Mouse (Mus musculus): ENCODE results near the gene Map2k1. TPM values are rescaled to one million over a fixed set of nuclear protein-coding genes. Genes with fewer than 3 reads are reported as not detected.
"Not testable (repeated sequence)": the region's sequence is repeated elsewhere in the genome, so short reads cannot be mapped to it uniquely, and the experiment has no call there.

The Map2k1 gene
- polyA plus RNA-seq, 1 experiment from 2014 or later: 80.6 TPM

DNA sequence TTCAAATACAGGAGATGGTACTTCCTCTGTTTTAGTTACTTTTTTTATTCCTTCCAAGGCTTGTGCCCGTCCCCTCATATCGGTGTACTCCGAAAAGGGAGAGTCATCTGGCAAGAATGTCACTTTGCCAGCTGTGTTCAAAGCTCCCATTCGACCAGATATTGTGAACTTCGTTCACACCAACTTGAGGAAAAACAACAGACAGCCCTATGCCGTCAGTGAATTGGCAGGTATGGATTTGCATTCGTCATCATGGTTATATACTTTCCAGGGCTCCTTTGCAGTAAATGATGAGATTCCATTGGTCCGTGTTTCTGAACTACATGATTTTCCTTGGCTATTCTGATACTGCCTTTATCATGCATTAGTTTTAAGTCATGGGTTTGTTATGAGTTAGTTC, 78.7 kb downstream of the Map2k1 start:
- WGBS: 54% methylated on average over 8 of the region's 8 CpGs
- Histone ChIP-seq H3K27me3 (no peaks in the 10 kb centered on the region), H3K4me3 (peak overlapping the region; percentile 93), H3K9me3 (no peaks in the 10 kb centered on the region), H3K4me1 (peaks cover 30% of the 10 kb centered on the region), H3K36me3 (peaks cover 45% of the 10 kb centered on the region), H3K9ac (0 out of 2 replicates have a peak overlapping the region, but pooled peaks have one; percentile 84), H3K27ac (0 out of 2 replicates have a peak overlapping the region, but pooled peaks have one; percentile 27), H3K4me2 (peak overlapping the region; percentile 58)
- ATAC-seq (ENCODE audit: insufficient number of reproducible peaks, low FRiP score, low TSS enrichment, low read depth): no peak

DNA sequence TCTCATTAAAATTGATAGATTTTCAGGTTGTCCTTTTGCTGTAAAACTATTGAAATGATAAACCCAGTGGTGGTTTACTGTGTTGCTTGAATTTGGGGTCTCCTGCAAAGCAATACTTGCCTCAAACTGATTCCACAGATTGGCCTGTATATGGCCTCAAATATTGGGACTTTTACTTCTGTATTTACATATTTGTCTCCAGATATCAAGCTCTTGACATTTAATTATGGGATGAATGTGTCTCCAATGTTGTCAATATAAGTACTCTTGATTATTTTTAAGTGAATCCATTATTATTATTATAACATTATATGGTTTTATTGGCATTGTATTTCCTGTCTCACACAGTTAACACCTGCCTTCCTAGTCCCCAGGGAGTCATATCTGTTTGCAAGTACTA, 79.1 kb downstream of the Map2k1 start:
- Histone ChIP-seq H3K4me3 (peak overlapping the region; percentile 93), H3K9ac (peak overlapping the region; percentile 84), H3K9me3 (no peaks in the 10 kb centered on the region), H3K27me3 (no peaks in the 10 kb centered on the region), H3K4me1 (peaks cover 28% of the 10 kb centered on the region), H3K36me3 (peaks cover 45% of the 10 kb centered on the region), H3K4me2 (peak overlapping the region; percentile 58), H3K27ac (0 out of 2 replicates have a peak overlapping the region, but pooled peaks have one; percentile 27)
- ATAC-seq (ENCODE audit: insufficient number of reproducible peaks, low FRiP score, low TSS enrichment, low read depth): no peak

DNA sequence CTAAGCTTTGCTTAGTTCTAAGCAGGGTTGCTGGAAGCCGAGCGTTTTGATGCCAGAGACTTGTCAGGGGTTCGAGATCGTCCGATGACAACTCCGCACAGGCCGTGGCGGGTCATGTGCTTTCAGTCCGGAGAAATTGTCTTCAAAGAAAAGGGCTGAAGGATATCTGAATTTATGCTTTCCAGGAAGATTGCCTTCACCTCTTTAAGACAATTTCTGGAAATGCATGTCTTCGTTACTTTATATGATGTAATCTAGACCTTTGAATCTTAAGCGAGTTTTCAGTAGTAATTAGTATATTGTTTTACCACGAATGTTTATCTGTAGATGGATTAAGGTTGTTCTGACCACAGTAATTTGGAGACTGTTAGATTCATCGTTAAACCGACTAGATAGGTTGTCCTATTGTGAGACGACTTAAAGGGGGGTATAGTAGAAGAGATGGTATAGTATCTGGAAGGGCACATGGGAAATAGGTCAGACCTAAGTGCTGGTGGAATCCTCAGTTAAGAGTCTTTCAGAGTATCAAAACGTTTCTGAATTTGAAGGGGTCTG, 79.7 kb downstream of the Map2k1 start:
- Histone ChIP-seq H3K4me1 (peaks cover 26% of the 10 kb centered on the region), H3K36me3 (peaks cover 42% of the 10 kb centered on the region), H3K27me3 (no peaks in the 10 kb centered on the region), H3K4me3 (peak overlapping the region; percentile 93), H3K4me2 (peak overlapping the region; percentile 58), H3K27ac (peak overlapping the region; percentile 98), H3K9ac (peak overlapping the region; percentile 84), H3K9me3 (no peaks in the 10 kb centered on the region)
- ATAC-seq (ENCODE audit: insufficient number of reproducible peaks, low FRiP score, low TSS enrichment, low read depth): no peak
- under 1% methylated on average over 16 of the region's 16 CpGs for WGBS

DNA sequence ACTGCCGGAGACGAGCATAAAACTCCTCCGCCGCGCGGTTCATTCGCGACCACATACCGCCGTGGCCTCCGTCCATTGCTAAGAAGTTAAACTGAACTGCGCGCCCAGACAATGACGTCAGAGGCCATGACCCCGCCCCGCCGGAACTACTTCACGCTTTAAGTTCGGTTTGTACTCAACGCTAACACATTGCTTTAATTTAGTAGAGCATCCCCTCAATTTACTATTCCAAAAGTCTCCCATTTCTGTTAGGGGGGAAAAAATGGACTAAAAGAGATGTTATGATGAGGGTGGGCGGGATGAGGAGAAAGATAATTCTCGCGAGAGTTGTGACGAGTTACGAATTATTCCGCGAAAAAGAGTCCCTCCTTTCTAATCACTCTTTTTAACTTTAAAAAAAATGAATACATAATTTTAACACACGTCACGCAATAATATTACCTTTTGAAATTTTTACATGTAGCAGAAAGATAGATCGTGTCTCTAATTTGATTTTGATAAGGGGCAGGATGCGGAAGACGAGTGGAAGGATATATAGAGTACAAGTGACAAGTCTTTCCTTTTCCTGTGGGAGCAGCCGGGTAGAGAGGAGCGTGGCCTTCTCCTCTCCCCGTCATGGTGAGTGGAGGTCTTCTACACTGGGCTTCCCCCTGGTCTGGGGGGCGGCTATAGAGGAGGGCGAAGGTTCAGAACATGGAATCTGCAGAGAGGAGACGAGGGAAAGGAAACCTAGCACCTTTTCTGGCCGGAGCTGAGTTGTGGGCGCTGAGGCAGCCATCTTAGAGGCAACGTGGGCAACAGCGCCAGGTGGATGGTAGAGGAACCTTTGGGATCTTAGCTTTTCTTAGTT, 80.4 kb downstream of the Map2k1 start, which contains the start of the genes Zwilch and Rpl4:
Gene Zwilch (minus strand): TSS at position 289 of the 850 bp plus-strand sequence.
Gene Rpl4 (plus strand): TSS at position 560 of the 850 bp plus-strand sequence.
- Histone ChIP-seq H3K27me3 (no peaks in the 10 kb centered on the region), H3K4me3 (peak within 1 kb of the TSS; percentile 93), H3K27ac (peak within 1 kb of the TSS; percentile 98), H3K4me1 (peaks cover 25% of the 10 kb centered on the region), H3K9me3 (no peaks in the 10 kb centered on the region), H3K4me2 (peak within 1 kb of the TSS; percentile 79), H3K36me3 (peaks cover 38% of the 10 kb centered on the region), H3K9ac (peak within 1 kb of the TSS; percentile 84)
- peak; percentile 84 for ATAC-seq (ENCODE audit: insufficient number of reproducible peaks, low FRiP score, low TSS enrichment, low read depth)
- under 1% methylated on average over 42 of the region's 42 CpGs for WGBS

DNA sequence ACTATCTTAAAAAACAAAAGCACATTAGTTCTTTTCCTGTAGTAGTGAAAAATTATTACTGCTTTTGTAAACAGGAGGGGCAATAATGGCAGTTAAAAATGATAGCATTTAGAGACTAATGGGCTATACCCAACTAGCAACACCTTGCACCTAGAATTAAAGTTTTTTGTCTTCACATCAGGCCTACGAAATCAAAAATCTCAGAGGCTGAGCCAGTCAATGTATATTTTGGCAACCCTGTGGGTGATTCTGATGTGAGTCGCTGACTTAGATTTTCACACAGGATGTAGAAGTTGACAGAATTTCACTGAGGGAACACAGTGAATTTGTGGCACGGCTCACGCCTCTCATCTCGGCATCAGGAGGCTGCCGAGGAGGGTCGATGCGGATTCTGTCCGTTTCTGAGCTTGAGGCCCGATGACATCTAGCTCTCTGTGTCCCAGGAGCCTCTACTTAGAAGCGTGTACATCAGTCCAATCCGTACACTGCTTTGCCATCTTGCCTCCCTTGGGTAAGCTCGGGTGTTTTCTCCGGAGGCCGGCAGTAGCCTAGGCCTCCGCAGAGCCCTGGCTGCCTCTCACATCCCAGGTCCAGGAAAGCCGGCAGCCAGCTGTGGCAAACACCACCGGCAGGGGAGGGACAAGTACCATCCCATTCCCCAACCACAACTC, 81.2 kb downstream of the Map2k1 start:
- no peaks in the 10 kb centered on the region for H3K27me3 ChIP-seq
- H3K4me3 ChIP-seq: peak overlapping the region; percentile 93
- no peak; the same call in 1 of the 2 replicates for ATAC-seq (ENCODE audit: insufficient number of reproducible peaks, low FRiP score, low TSS enrichment, low read depth)
- peaks cover 25% of the 10 kb centered on the region for H3K4me1 ChIP-seq
- WGBS: 2% methylated on average over 18 of the region's 18 CpGs
- peak overlapping the region; percentile 70 for H3K9ac ChIP-seq
- peak overlapping the region; percentile 98 for H3K27ac ChIP-seq
- H3K4me2 ChIP-seq: peak overlapping the region; percentile 79
- peaks cover 33% of the 10 kb centered on the region for H3K36me3 ChIP-seq
- no peaks in the 10 kb centered on the region for H3K9me3 ChIP-seq

DNA sequence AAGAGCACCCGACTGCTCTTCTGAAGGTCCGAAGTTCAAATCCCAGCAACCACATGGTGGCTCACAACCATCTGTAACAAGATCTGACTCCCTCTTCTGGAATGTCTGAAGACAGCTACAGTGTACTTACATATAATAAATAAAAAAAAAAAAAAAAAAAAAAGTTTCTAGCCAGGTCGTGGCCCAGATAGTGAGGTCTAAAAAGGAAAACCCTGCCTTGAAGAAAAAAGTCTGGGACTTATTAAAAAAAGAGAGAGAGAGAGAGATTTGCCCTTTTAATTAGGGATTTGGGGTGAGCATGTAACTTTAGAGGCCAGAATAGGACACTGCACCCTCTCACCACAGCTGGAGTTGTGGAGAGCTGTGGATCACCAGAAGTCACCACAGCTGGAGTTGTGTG, 83.5 kb downstream of the Map2k1 start:
- 88% methylated on average over 3 of the region's 3 CpGs for WGBS
- H3K4me3 ChIP-seq: not testable (repeated sequence)

DNA sequence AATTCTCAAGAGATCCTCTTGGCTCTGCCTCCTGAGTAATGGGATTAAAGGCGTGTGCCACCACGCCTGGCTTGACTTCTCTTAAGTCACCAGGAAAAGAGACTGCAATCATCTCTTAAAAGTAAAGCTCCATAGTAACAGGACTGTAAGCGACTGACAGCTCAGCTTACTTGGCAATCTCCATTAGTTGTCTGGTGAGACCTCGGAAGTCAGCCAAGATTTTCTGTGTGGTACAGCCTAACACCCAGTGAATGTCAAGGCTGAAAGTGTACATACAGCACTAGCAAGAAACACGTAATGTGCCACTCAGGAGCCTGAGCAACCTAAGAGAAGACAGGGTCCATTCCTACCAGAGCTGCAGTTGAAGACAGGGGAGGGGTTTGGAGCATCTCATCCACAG, 93.0 kb downstream of the Map2k1 start:
- H3K27me3 ChIP-seq: no peaks in the 10 kb centered on the region
- H3K4me3 ChIP-seq: no peak overlapping the region
- no peaks in the 10 kb centered on the region for H3K9me3 ChIP-seq
- ATAC-seq (ENCODE audit: insufficient number of reproducible peaks, low FRiP score, low TSS enrichment, low read depth): no peak
- H3K27ac ChIP-seq: no peak overlapping the region
- no peak overlapping the region for H3K4me2 ChIP-seq
- H3K4me1 ChIP-seq: no peaks in the 10 kb centered on the region
- no peak overlapping the region for H3K9ac ChIP-seq
- 91% methylated on average over 5 of the region's 5 CpGs for WGBS
- H3K36me3 ChIP-seq: peaks cover 62% of the 10 kb centered on the region

More for the DNA sequence above, 83.5 kb downstream of the Map2k1 start:
- H3K9ac ChIP-seq; H3K4me2 ChIP-seq; H3K9me3 ChIP-seq; H3K27ac ChIP-seq; ATAC-seq (ENCODE audit: insufficient number of reproducible peaks, low FRiP score, low TSS enrichment, low read depth); H3K27me3 ChIP-seq: not testable (repeated sequence)
- Histone ChIP-seq H3K4me1 (peaks cover 17% of the 10 kb centered on the region), H3K36me3 (peaks cover 17% of the 10 kb centered on the region)

DNA sequence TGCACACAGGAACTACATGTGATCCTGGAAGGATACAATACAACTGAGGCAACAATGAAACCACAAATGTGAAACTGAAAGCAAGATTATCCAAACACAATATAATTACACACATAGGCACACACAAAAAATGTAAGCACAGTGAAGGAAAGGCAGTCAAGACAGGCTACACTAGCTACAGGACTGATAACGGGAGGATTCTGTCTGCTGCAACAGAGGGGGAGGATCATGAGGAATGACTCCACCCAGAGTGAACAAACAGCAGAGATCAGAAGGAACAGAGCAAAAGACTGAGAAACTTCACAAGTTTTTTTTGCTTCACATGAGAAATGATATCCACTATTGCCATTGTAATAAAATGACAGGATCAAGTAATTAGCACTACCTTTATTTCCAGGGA, 96.8 kb downstream of the Map2k1 start:
- Histone ChIP-seq H3K27ac (no peak overlapping the region), H3K4me3 (no peak overlapping the region), H3K4me1 (no peaks in the 10 kb centered on the region), H3K4me2 (no peak overlapping the region), H3K27me3 (no peaks in the 10 kb centered on the region), H3K36me3 (peaks cover 65% of the 10 kb centered on the region), H3K9me3 (no peaks in the 10 kb centered on the region), H3K9ac (no peak overlapping the region)
- 97% methylated on average over 1 of the region's 1 CpGs for WGBS
- ATAC-seq (ENCODE audit: insufficient number of reproducible peaks, low FRiP score, low TSS enrichment, low read depth): no peak

DNA sequence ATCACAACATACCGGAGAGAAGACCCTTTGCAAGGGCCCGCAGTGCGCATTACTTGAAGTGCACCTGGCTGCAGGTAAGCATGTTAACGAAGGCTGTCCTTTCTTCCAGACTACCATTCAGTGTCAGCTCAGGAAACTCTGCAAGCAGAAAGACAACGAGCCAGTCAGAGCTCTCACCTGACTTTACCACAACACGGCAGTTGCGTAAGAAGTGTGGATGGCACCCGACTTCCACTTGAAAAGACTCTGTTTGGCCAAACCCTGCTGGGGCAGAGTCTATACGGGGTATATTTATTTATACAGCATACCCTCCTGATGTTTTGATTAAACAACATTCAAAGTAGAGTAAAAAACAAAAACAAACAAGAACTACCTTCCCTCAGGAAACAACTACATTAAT, 113.6 kb downstream of the Map2k1 start:
- no peaks in the 10 kb centered on the region for H3K27me3 ChIP-seq
- H3K9ac ChIP-seq: no peak overlapping the region
- H3K36me3 ChIP-seq: peaks cover 19% of the 10 kb centered on the region
- H3K9me3 ChIP-seq: no peaks in the 10 kb centered on the region
- no peaks in the 10 kb centered on the region for H3K4me1 ChIP-seq
- H3K4me3 ChIP-seq: no peak overlapping the region
- WGBS: 91% methylated on average over 9 of the region's 9 CpGs
- no peak overlapping the region for H3K27ac ChIP-seq
- H3K4me2 ChIP-seq: no peak overlapping the region
- no peak for ATAC-seq (ENCODE audit: insufficient number of reproducible peaks, low FRiP score, low TSS enrichment, low read depth)

DNA sequence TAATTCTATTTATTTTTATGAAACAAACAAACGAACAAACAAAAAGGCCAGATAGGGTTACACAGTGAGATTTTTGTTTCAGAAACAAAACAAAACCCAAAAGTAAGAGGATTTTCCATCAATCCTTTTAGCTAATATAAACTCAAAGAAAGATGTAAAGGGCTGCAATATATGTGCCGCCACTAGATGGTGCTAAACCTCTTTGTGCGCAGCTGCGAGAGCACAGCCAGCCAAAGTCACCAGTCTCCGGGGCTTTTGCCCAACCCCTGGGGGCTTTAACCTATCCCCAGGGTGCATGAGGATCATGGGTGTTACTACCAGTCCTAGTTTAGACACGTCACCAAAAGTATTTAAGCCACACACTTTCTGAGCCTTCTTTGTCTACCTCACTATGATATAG, 114.5 kb downstream of the Map2k1 start:
- not testable (repeated sequence) for H3K27ac ChIP-seq; H3K4me2 ChIP-seq; H3K9me3 ChIP-seq; ATAC-seq (ENCODE audit: insufficient number of reproducible peaks, low FRiP score, low TSS enrichment, low read depth); H3K9ac ChIP-seq; H3K27me3 ChIP-seq; H3K4me1 ChIP-seq; H3K4me3 ChIP-seq
- H3K36me3 ChIP-seq: peaks cover 19% of the 10 kb centered on the region
- WGBS: 6% methylated on average over 6 of the region's 6 CpGs
